Mouse (Mus musculus) B cell, adult (primary cell): ENCODE results near the gene F2r. TPM values are rescaled to one million over a fixed set of nuclear protein-coding genes. Genes with fewer than 3 reads are reported as not detected.

ENCODE experiments used
- total RNA-seq: library from RNA; stranded (reverse); gene quantifications from 4 replicates; pipeline ENCODE4 v1.2.4, GENCODE M21; 2023; ENCODE audit not compliant: inconsistent age

F2r gene
- total RNA-seq, result 0.26 to 0.48 TPM (median 0.38 TPM) in 4 replicates

GRCm38 (mm10) chr13:95618309-95618712, at the start of gene F2r:
F2r (minus strand) TSS chr13:95618487.

Other genes starting within 250 kb of the F2r start
- 46.1 to 51.1 TPM (median 49.1 TPM) in 4 replicates for gene Aggf1, start 243.1 kb downstream of the F2r start, total RNA-seq
- gene Crhbp, start 173.6 kb downstream of the F2r start, total RNA-seq, result not detected in 4 replicates
- not detected in 4 replicates for gene S100z, start 139.8 kb downstream of the F2r start, total RNA-seq
- gene F2rl1, start 93.3 kb downstream of the F2r start, total RNA-seq, result 0.19 to 0.48 TPM (median 0.34 TPM) in 4 replicates
- 0.21 TPM in 1 of 4 replicates, not detected in the others for gene F2rl2, start 78.4 kb upstream of the F2r start, total RNA-seq